Mouse (Mus musculus): ENCODE measurements at regions not wholly inside any gene's neighbourhood (a gene's known extent, or its start where the extent isn't known, plus 50 kb on each side); places are given as distances from the start of the nearest gene placed in this dataset.

DNA sequence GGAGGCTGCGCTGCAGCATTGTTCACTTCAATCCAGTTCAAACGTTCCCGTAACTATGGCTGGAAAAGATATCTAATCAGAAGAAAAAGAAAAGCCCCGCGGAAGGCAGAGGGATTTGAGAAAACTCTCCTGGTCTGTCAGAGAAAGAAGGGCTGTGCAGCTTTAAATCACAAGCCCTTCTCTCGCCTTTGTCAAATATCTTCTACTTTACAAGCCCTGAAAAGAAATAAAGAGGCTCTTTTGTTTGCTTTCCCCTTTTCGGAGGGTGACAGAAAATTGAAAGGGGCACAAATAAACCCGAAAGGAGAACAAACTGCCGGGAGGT lies 156.1 kb upstream of the Smim15 start:
- intact Hi-C loops (cut with DNase I) = loop anchor here (5.0 kb wide), 3 partner anchors 41 to 121 kb away; no protein-coding TSS in a partner anchor
- peak in 1 of 2 experiments; percentile 11 for DNase-seq (ENCODE audit: low spot score in 2 of 2)

DNA sequence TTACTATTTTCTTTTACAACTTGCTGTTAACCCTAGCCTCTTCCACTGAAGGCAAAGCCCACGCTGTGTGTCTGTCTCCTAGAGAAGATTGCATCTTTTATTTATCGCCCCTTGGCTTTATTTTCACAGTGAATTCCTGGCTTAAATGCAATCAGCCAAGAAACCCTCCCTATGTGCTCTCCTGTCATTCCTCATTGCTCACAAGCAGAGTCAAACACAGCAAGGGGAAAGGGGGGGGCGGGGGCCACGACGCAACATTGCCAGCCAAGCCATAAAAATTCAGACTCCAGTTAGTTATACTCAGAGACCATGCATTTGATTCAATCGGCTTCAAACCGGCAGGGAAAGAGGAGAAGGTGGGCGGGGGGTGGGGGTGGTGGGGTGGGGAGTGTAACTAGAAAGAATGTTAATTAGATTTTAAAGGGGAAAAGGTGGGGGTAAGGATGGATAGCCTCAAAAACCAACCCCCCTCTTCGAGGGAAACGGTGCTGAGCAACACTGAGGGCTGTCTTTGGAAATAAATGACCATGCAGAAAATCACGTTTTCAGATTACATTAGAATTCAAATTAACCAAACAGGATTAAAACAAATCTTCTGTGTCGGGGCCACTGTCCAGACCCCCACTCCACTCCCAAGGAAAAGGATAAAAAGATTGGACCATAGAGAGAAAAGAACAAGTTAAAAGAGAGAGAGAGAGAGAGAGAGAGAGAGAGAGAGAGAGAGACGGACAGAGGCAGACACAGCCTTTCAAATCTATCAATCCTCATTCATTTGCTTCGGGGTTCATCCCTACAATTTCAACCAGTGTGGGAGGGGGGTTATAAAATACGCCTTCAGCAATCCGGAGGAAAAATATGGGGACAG lies 156.6 kb upstream of the Smim15 start:
- intact Hi-C loops (cut with DNase I) = loop anchor here (5.0 kb wide), 3 partner anchors 40 to 120 kb away; no protein-coding TSS in a partner anchor
- no peak for DNase-seq (ENCODE audit: low spot score in 2 of 2)

DNA sequence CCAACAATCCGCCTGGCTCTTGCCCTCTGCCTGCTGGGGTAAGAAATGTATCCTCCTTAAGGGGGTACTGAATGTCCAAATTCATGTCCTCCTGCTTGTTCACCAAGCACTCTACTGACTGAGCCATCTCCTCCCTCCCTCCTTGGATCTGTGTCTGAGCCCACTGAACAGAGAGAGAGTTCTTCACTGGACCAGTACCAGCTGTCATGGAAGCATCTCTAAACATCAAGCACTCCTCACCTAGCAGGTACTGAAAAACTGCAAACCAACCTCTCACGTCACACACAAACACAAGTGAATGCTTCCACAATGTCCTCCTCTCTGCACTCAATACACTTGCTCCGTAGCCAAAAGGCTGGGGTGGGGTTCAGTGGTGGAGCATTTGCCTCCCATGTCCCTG lies 159.4 kb upstream of the Smim15 start:
- intact Hi-C loops (cut with DNase I) = loop anchor here (5.0 kb wide), 3 partner anchors 38 to 118 kb away; no protein-coding TSS in a partner anchor
- no peak for DNase-seq (ENCODE audit: low spot score in 2 of 2)

DNA sequence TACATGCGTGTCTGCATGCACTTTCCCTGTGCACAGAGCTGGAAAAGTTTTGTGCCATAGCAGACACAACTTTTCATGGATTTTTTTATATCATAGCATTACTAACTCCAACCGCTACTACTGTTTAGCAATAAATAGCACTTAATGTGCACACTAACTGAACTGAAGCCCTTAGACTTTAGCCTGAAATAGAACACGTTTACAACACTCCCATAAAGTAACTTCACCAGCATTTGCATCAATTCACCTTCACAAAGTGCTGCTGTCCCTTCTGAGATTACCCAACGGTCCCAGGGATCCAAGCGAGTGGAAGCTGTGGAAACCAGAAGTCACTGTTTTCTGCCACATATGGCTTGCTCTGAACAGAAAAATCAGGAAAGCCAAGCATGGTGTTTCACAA lies 161.9 kb upstream of the Smim15 start:
- intact Hi-C loops (cut with DNase I) = no loop called here

DNA sequence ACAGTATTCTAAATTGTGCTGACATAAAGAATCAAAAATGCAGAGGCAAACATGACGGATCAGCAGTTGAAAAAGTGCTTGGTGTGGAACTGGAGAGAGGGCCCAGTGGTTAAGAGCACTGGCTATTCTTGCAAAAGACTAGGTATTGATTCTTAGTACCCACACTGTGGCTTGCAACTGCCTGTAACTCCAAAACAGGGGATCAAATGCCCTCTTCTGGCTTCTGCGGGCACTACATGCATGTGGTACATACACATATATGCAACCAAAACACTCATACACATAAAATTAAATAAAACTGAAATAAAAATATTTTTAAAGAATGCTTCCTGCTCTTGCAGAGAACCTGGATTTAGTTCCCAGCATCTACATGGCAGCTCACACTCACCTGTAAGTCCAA lies 163.7 kb upstream of the Smim15 start:
- intact Hi-C loops (cut with DNase I) = no loop called here

More for the DNA sequence above, 161.9 kb upstream of the Smim15 start:
- no peak for DNase-seq (ENCODE audit: low spot score in 2 of 2)

DNA sequence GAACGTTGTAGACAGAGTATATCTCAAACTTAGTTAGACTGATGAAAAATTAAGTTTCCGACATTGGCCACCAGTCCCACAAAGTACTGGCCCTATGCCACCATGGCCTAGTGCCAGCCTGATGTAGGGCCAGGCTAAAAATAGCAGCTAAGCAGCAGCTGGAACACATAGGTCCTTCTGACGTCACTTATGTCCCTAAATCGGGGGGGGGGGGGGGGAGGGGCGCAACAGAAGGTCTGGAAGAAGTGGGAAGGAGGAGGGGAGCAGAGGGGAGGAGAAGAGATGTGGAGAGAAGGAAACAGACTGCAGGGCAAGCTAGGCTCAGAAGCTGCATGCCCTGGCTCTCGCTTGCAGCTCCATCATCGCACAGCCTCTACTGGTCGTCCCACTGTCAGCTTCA lies 164.7 kb upstream of the Smim15 start:
- intact Hi-C loops (cut with DNase I) = no loop called here
- no peak for DNase-seq (ENCODE audit: low spot score in 2 of 2)

More for the DNA sequence above, 163.7 kb upstream of the Smim15 start:
- no peak for DNase-seq (ENCODE audit: low spot score in 2 of 2)

DNA sequence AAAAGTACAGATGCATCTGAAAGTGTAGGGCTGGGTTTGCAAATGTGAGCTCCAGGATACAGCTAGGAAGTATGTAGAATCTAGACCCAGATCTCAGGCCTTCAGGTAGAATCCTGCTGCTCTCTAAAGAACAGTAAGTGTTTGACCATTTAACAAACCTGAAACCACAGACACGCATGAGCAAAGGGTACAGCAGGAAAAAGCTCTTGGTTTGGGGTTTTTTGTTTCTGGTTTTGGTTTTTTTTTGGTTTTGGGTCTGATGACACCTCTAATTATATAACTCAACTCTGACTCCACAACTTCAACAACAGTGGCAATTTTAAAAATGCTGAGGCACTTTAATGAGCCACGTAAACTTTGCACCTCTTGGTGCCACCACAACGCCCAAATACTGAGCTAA lies 165.3 kb upstream of the Smim15 start:
- intact Hi-C loops (cut with DNase I) = no loop called here
- no peak for DNase-seq (ENCODE audit: low spot score in 2 of 2)

DNA sequence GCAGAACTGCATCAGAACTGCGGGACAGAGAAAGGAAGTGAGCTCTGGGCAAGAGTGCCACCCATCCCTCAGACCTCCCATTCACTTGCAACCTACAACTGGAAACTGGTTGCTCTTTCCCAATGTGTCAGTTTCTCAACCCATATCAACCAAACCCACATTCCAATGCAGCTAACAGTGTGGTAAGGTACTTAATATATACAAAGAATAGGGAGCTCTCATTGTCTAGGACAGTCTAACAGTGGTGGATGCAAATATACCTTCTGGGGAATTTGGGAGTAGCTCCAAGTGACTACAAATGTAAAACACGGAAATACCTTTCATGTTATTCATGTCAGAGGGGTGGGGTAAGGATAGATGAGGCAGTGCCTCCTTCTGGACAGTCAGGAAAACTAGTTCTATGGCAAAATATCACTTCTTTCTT lies 171.0 kb upstream of the Smim15 start:
- intact Hi-C loops (cut with DNase I) = no loop called here
- DNase-seq (ENCODE audit: low spot score in 2 of 2) = no peak

DNA sequence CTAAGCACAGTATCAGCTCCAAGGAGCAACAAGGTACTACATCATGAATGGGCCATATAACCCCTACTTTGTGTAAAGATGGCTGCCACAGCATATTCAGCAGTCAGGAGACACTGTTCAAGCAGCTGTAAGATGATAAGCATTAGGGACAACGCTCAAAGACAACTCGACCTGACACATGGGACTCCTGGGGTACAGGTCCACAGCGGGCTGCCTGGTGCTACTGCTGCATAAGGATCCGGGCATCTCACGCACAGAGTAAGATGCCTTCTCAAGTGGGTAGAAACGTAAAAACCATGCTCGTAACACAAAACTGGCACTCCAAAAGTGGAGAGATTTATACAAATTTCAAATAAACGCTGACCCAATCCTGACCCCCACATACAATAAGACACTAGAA lies 171.7 kb upstream of the Smim15 start:
- intact Hi-C loops (cut with DNase I) = no loop called here

DNA sequence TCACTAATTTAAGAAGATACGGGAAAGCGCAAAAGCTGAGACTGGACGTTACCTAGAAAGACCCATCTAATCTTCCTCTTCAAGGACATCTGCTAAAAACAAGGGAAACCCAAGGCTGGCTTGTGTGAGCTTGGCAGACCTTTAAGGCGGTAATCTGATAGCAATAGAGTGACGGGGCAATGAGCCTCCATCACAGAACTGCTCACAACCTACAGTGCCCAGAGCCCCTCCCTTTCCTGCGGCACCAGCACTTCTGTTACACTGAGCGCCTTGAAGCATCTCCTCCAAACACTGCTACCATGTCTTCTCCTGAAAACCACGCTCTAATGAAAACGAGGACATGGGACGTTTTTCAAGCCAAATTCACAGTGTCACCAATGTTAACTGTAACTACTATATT lies 172.1 kb upstream of the Smim15 start:
- DNase-seq (ENCODE audit: low spot score in 2 of 2) = no peak
- intact Hi-C loops (cut with DNase I) = no loop called here

More for the DNA sequence above, 171.7 kb upstream of the Smim15 start:
- DNase-seq (ENCODE audit: low spot score in 2 of 2) = no peak

DNA sequence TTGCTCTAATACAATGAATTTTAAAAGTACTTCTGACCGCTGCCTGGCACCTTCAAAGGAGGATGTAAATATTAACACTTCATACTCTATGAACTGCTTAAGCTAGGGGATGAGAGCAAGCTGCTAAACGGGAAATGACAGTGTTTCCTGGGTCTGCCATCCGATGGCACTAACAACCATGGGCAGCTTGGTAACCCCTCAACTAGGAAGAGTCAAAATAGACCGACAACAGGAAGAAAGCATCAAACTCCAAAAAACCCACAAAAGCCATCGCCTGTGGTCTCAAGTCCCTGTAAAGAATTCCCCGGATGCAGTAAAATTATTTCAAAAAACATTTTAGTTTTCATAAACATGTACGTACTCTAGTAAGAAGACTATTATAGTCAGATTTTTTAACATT lies 175.3 kb upstream of the Smim15 start:
- no peak for DNase-seq (ENCODE audit: low spot score in 2 of 2)
- intact Hi-C loops (cut with DNase I) = no loop called here

DNA sequence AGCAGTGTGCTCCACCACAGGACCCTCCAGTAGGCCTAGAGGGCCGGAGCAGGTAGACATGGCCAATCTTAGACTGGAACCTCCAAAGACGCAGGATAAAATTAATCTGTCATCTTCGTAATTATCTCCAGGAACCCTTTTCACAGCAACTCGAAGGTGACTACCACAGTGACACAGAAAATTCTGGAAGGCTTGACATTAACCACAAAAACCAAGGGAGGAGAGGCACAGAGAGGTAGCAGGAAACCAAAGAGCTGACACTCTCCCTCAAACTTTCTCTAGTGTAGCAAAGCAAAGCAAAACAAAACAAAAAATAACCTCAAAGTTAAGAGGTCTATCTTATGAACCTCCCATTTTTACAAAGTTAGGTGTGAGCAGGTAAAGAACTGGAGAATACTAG lies 177.4 kb upstream of the Smim15 start:
- intact Hi-C loops (cut with DNase I) = no loop called here
- no peak for DNase-seq (ENCODE audit: low spot score in 2 of 2)

DNA sequence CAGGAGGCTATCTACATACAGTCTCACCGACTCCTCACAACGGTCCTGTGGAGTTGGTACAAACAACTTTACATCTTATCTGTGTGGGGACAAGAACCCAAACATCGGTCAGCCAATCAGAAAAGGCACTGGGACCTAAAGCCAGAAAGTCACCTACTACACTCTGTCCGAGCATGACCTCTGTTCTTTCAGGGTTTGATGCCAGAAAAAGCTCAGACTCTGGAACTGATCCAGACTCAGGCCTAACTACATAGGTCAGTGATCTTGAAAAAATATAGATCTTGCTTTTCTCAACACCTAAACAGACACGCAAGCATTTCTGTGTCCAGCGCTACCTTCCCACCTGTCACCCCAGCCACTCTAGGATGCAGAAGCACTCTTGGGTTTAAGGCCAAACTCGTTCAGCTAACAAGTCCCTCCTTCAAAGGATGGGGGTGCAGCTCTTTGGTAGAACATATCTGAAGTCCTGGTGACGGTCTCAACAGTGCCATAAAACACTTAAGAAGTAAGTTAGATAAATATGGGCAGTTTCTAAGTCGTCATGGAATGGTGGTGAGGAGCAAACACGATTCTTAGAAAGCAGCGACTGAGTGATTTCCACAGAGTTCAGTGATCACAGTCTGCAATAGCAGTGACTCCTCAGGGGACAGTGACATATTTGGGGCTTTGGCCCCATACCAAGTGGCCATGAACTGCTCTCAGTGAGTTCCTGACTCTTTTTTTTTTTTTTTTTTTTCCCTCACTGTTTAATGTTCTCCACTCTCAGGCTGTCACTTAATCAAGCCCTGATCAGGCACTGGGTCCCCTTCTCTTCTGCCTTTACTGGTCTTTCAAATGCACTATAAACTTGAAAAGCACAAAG lies 181.2 kb upstream of the Smim15 start:
- DNase-seq (ENCODE audit: low spot score in 2 of 2) = no peak
- intact Hi-C loops (cut with DNase I) = no loop called here

DNA sequence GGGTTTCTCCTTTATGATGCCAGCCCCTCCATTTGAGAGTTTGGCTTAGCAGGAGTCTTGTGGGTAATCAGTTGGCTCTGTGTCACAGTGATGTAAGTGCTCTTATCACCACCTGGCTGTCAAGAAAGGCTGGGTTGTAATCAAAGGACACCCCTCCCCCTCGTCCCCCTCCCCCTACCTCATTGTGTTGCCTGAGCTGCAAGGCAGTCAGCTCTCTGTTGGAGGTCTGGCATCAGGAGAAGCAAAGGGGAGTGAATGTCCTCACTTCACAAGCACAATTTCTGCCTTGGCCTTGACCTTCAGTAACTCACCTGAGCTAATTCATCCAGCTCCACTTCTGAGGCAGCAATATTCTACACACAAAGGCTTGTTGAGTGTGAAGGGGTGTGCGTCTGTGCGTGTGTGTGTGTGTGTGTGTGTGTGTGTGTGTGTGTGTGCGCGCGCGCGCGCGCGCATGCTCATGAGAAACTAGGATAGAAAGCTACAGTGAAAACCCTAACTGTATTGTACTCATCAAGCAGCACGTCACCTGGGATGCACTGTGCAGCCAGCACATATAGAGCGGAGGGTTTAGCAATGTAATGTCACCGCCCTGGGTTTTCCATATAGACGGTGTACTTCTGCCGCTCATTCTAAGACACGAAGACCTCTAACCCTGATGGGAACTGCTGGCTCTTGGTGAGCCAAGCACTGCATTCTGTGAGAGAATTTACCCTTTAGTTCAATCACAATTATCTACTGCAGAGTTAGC lies 182.7 kb upstream of the Smim15 start:
- intact Hi-C loops (cut with DNase I) = no loop called here
- no peak for DNase-seq (ENCODE audit: low spot score in 2 of 2)

DNA sequence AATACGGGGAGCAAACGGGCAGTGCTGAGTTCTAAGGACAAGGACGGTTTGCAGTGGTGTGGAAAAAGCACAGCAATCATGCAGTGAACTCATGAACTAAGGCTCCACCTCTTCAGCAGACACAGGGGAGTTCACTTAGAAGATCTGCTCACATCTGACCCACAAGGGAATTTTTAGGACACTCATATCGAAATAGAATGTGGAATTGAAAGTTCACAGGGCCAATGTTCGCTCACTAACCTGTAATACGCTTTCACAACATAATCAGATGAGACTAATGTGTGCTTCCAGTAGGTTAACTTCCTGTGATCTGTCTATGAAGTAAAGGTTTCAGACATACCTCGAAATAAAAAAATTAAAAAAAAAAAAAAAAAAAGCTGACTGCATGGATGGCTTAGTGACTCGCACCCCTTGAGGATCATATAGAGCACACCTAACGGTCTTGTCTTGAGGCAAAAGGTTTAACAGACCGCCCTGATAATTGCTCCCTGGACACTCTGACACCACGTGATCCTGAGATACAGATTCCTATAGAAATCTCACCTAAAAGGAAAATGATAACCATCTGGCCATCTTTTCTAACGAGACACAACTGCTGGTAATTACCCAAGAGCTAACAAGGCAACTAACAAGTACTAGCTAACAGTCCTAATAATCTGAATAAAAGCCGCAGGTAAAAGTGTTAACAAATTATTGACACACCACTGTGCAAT lies 187.0 kb upstream of the Smim15 start:
- no peak for DNase-seq (ENCODE audit: low spot score in 2 of 2)
- intact Hi-C loops (cut with DNase I) = no loop called here

DNA sequence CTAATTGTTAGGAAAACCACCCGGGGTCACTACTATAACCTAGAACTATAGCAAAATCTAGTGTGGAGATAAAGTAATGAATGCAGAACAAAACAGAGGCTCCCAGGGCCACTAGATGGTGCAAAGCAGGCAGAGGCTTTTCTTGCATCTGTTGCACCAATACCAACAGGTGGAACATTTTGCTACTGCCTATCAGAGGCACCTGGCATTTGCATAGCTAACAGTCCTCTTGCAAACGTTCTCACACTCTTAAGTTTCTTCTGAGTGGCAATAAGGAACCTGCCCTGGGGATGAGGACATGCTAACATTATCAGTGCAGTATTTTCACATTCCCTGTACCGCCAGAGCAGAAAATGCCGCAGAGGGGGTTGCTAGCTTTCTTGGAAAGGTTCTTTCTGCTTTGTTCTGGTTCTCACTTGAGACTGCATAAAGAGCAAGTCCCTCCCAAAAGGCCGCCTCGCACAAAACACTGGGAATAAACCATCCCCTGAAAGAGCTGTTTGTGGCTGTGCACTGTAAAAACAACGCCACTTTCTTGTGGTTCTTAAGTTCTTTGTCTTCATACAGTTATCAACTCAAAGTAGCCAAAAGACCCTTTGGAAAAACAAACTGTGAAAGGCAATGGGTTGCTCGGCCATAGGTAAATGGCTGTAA lies 193.2 kb upstream of the Smim15 start:
- no peak for DNase-seq (ENCODE audit: low spot score in 2 of 2)
- intact Hi-C loops (cut with DNase I) = no loop called here

DNA sequence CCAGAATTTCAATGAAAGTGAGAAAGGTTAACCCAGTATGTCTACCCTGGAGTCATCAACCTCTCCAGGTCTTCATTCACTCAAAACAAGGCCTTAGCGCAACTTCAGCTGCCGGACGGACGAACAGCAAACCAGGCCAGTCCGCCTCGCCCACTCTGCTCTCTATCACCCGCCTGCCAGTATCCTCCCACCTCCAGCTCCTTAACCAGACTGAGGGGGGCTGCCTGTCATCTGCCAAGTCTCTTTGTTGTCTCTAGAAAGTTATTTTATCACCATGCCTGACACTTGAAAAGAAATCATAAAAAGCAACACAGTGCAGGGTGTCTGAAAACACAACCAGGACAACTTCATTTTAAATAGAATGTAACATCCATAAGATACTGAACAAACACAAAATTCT lies 195.4 kb upstream of the Smim15 start:
- DNase-seq (ENCODE audit: low spot score in 2 of 2) = peak in 1 of 2 experiments; percentile 31
- intact Hi-C loops (cut with DNase I) = loop anchor here (5.0 kb wide), 1 partner anchor 38 kb away; no protein-coding TSS in a partner anchor

DNA sequence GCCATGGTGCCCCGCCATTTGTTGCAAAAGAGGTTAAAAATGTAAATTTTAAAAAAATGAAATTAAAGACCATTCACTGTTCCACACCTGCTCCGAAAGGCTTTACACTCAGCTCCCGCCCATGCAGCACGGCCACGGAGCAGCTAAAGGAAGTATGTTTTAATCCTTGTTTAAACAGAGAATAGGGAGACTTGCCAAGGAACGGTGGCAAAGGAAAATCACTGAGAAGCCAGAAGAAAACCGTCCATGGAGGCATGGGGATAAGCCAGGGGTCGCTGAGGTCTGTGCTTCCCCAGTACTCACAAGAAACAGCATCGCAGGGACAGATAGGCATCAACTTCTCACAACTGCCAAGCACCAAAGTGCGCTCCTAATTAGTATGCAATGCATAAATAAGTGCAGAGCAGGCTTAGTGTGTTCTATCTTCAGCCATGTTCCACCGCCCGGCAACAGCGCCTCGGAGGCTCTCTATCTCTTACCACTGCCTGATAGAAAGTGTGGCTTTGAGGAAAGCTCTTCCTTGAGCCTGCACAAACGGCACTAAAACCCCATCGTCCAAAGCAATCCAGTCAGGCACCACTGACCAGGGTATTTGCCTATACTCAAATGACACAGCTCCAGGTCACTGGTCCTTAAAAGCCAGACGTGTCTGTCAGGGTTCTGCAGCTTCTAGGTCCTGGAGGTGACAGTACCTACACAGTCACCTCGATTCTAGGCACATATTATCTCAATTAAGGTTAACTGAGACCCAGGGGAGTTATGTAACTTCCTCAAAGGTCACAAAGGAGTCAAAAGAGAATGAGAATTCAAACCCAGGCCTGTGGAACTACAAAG lies 196.8 kb upstream of the Smim15 start:
- peak in 1 of 2 experiments; percentile 31 for DNase-seq (ENCODE audit: low spot score in 2 of 2)
- intact Hi-C loops (cut with DNase I) = loop anchor here (5.0 kb wide), 1 partner anchor 40 kb away; no protein-coding TSS in a partner anchor

Data from left cerebral cortex, postnatal 36 days (tissue).